Mouse (Mus musculus) left cerebral cortex, adult 8-10 months (tissue): Measurements from ENCODE around the gene Gm19426. TPM values are rescaled to one million over a fixed set of nuclear protein-coding genes. Genes with fewer than 3 reads are reported as not detected.
"Not testable (repeated sequence)": the region's sequence is repeated elsewhere in the genome, so short reads cannot be mapped to it uniquely, and the experiment has no call there.

ENCODE experiments used
- DNase-seq, 2 experiments: peaks; one replicate each; pipeline ENCODE4 v3.0.0; 2022; ENCODE audit warnings: low spot score in 2 of 2
- total RNA-seq, 4 experiments: library from RNA; stranded (reverse); gene quantifications; 2 replicates each; pipeline ENCODE4 v1.2.4; 2022

Gene Gm19426
- total RNA-seq, 4 experiments from 2014 or later: 0.89 to 2.3 (median 1.3) TPM

- DNase-seq: no peak
Observed at GRCm38 (mm10) chr2:84756245-84756644, 12.8 kb upstream of the Gm19426 start.

DNA sequence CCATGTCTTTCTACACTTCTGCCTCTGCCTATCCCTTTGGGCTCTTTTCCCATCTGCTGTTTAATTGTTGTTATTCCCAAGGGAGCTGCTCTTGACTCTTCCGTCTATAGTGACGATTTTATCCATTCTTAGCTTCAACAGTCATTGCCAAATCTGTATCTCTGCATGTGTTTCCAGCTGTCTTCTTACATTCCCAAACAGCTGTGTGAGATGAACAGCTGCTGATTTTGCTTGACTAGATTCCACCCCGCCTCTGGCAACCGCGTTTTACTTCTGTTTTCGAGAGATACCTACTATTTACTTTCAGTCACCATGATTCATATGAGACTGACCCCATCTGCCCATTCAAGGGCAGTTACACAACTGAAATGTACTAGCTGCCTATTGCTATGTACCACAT, 6.7 kb upstream of the Gm19426 start:
- DNase-seq: no peak

DNA sequence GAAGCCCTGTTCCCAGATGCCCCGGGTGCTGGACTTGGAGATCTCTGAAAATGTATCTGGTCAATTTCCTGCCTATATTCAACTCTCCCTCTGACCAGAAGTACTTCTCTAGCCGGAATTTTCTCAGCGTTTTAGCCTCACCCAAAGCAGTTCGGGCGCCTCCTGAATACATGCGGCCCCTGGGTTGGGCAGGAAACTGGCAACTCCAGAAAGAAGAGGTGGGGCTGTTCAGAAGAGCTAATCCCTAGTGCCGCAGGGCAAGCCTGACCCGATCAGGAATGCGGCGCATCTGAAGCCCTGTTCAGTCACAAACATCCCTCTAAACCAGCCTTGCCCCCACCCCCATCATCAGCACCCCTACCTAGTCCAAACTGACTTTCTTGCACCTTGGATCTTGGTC, 671 bp upstream of the Gm19426 start:
- DNase-seq: no peak

- DNase-seq: no peak
Observed at GRCm38 (mm10) chr2:84742451-84743283, 788 bp downstream of the Gm19426 start.

GRCm38 (mm10) chr2:84741841-84742450, 1.5 kb downstream of the Gm19426 start:
- DNase-seq: no peak

- no peak for DNase-seq
Observed at GRCm38 (mm10) chr2:84740608-84741333, 2.7 kb downstream of the Gm19426 start.

GRCm38 (mm10) chr2:84738271-84738911, 5.1 kb downstream of the Gm19426 start:
- DNase-seq: no peak

DNA sequence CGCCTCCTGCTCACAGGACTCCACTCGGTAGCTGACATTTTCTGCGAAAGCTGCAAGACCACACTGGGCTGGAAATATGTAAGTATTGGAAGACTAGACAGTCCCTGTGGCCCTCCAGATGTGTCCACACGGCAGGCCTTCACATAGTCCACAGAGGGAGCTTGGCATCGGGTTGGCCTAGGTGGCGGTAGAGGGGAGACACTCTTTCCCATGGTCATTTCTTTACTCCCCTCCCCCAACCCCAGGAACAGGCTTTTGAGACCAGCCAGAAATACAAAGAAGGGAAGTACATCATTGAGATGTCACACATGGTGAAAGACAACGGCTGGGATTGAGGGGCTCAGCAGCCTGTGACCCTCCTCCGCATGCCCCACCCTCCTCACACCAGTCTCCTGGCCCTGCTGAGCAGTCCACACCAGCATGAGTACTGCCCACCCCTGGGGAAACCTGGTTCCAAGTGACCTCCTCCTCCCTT, 6.0 kb downstream of the Gm19426 start:
- DNase-seq: no peak

DNA sequence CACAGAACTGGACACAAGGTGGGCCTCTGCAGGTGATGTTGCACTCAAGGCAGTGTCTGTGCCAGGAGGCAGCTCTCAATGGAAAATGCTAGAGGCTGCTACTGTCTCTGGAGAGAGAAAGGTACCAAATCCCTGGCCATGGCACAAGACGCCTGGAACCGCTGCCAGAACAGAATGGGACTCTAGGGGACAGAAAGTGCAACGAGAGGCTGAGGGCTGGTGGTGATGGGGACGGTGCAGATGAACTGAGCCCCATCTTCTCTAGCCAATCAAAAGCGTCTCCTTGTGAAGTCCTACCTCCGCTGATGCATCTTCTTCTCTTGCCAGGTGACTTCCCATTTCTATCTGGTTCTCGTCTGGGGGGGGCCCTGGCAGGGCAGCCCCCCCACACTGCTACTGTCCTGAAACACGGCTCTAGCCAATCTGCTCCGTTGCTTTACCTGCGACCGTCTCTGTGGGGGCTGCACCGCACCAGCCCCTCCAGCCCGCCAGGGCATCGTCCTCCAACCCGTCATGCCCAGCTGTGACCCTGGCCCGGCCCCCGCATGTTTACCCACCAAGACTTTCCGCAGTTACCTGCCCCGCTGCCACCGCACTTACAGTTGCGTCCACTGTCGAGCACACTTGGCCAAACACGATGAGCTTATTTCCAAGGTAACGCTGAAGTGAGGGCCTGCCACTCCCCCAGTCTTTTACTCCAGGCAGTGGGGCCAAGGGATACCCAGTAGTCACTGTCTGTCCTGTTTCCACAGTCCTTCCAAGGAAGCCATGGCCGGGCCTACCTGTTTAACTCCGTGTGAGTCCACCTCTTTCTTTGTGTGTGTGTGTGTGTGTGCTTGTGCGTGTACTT, 6.9 kb downstream of the Gm19426 start:
- no peak for DNase-seq

DNA sequence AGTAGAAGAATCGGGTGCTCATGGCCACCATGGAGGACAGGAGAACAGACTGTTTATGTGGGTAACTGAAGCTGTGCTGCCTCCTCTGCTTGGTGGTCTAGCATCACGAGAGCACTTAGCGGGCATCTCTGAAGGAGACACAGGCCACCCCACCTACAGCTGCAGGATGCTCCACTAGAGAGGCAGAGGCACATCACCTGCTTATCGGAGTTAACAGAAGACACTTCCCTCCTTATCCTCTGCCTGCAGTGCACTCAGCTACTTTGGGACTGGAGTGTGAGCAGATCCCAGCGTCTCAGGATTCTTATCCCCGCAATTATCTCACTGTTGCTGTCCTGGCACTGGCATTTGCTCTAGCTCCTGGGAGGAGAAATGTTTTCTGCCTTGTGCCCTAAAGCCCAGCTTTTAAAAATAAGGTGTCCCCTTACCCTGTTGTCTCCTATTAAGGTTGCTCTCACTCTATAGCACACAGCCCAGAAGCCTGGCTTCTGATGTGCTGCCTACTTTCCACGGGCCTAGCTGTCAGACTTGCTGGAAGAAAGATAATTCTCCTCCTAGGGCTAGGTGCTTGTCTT, 8.0 kb downstream of the Gm19426 start:
- no peak for DNase-seq

DNA sequence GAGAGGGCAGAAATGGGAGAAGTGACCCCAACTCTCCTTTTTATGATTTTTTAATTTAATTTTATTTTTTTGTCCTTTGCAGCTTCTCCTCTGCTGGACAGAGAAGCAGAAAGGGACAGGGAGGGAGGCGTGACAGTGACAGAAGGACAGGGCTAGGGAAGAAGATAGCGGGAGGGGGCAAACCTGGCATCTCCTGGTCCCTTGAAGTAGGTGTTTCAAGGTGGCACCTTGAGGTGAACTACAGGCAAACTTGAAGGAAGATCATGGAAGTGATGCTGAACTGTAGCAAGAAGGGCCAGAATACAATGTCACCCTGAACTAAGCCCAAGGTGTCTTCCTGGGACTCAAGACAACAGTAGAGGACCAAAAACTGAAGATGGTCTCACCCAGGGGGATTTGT, 8.5 kb downstream of the Gm19426 start:
- no peak for DNase-seq

GRCm38 (mm10) chr2:84734351-84734864, 9.0 kb downstream of the Gm19426 start:
- DNase-seq: peak in 1 of 2 experiments; percentile 27

DNA sequence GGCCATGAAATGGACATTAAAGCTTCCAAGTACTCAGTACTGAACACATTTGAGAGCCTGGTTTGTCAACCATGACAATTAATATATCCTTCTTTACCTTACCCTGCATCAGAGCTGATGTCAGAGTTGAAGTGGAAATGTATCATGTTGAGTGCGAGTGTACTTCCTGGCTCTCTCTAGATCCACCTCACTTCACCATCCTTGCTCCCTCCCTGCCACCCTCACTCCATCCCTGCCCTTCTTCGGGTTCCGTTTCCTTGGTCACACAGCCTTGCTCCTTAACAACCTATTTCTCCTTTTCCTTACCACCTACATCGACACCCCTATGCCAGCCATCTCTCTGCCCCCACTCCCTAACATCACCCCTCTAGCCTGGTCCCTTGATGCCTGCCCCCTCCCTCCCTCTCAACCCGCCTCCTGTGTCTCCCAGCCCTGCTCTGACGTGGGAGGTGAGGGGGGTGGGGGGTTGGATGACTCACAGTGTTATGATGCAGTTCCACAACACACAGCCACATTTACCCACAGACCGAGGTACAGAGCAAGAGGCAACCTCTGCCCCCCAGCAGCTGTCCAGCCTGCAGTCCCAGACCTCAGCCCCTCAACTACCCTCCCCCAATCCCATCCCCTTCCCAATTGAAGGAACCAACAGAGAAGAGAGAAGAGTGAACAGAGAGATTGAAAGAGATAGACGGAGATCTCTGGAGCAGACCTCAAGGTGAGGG, 9.7 kb downstream of the Gm19426 start, which contains the start of gene Ypel4:
TSS of gene Ypel4 (plus strand) at position 480 of the 722 bp plus-strand sequence.
- DNase-seq: peak; percentile 63 to 78

DNA sequence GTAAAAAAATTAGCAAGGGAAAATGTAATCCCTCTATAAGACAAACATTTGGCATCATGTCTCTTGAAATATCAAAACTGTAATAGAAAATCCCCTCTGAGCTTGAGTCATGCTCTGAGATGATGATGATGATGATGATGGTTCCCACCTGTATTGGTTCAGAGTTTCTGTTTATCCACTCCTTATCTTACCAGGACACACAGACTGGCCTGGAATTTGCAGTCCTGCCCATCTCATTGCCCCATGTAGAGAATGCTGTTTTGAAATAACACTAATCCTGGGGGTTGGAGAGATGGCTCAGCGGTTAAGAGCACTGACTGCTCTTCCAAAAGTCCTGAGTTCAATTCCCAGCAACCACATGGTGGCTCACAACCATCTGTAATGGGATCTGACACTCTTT, 11.1 kb downstream of the Gm19426 start:
- no peak for DNase-seq

DNA sequence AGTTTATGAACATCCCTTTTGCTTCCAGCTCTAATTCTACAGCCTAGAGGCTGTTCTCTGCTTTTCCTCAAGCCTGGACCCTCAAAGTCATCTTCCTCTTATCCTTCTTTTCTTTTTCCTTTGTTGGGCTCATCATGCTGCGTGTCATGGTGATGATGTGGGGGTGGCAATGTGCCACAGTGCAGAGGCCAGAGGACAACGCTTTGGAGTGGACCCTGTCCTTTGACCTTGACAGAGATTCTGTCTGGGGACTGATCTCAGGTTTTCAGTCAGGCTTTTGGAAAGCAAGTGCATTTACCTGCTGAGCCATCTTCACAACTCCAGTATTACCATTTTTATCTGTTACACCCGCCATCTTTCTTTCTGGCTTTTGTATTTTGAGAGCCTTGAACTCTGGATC, 12.2 kb downstream of the Gm19426 start:
- DNase-seq: no peak

GRCm38 (mm10) chr2:84728191-84728590, 15.3 kb downstream of the Gm19426 start:
- DNase-seq: not testable (repeated sequence)

DNA sequence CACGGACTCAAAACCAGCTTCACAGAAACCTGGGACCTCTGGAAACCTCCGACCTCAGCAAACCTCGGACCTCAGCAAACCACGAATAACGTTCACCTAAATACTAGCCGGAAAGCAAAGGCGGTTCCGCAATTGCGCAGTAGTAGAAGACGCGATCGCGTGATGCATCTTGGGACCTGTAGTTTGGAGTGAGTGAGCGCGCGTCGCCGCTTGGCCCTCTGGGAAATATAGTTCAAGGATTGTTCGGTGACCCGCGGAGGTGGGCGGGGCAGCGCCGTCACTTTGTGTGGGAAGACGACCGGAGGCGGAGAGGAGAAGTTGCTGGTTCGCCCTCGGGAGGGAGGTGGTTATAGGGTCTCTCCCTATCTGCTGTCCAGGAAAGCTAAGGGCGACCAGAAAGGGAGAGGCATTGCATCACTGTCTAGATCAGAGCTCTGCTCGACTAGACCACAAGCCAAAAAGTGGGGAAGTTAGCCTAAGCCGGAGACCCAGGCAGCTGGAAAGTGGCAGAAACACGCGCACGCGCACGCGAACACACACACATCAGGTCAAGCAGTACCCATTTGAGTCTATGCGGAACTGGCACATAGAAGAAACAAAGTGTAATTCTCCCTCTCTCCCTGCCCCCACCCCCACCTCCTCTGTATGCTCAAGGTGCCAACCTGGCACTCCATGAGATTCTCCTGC, 16.1 kb downstream of the Gm19426 start, which contains the start of gene Clp1:
TSS of gene Clp1 (minus strand) at position 179 of the 687 bp plus-strand sequence.
- peak; percentile 94 to 96 for DNase-seq

- no peak for DNase-seq
Observed at GRCm38 (mm10) chr2:84726716-84727115, 16.7 kb downstream of the Gm19426 start.

GRCm38 (mm10) chr2:84725770-84726169, 17.7 kb downstream of the Gm19426 start:
- DNase-seq: no peak
